Mouse (Mus musculus): ENCODE data around the gene Larp1b. TPM values are rescaled to one million over a fixed set of nuclear protein-coding genes. Genes with fewer than 3 reads are reported as not detected.

The Larp1b gene
- polyA plus RNA-seq (2015; fragmentation: Nextera tagmentation; extraction: Ambion mirVana): 4.5 and 7.4 TPM in 2 replicates

DNA sequence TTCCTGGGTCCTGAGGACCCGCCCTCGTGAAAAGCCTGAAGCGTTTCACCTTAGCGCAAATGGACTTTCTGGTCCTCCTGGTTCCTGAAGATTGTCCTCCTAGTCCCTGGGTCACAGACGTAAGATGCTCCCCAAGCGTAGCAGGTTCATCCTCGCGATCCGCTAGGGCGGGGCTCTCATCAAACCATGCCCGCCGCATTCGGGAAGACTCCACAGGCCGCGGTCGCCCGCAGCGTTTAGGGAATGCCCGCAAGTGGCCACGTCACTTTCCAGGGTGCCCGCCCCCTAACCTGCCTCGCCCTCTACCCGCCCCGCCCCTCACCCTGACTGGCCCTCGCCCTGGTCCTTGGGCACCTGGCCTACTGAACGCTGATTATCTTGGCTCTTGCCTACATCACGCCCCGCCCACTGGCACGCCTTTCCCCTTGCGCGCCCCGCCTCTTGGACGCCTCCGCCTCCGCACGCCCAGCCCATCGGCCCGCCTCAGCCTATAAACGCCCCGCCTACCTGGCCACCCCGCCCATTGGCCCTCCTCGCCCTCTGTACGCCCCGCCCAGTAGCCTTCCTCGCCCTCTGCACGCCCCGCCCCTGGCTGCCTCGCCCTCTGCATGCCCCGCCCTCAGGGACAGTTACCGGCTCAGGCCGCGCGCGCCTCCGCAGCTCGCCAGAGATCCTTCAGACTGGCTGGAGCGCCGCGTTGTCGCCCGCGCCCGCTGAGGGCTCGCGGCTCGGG is at the start of gene Larp1b:
Gene Larp1b, plus strand, starts transcription at position 659 of the 733 bp plus-strand sequence.

DNA sequence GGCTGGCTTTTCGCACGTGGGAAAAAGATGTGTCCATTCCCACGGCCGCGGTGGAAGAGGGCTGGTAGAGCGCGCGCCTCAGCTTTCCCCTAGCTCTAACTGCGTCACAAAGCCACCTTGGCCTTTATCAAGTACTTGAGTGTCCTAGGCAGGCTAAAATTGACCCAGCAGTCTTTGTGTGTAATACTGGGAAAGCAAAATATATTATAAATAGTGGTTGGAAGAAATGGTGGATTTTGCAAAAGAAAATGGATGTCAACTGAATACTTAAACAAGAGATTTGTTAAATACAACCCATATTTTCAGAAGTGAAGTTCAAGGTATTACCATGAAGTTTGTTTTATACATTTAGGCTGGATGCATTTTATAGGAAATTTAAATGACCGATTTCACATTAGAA is 47.2 kb upstream of the Larp1b start, which contains the start of gene 1700034I23Rik:
Gene 1700034I23Rik, minus strand, starts transcription at position 101 of the 400 bp plus-strand sequence.

DNA sequence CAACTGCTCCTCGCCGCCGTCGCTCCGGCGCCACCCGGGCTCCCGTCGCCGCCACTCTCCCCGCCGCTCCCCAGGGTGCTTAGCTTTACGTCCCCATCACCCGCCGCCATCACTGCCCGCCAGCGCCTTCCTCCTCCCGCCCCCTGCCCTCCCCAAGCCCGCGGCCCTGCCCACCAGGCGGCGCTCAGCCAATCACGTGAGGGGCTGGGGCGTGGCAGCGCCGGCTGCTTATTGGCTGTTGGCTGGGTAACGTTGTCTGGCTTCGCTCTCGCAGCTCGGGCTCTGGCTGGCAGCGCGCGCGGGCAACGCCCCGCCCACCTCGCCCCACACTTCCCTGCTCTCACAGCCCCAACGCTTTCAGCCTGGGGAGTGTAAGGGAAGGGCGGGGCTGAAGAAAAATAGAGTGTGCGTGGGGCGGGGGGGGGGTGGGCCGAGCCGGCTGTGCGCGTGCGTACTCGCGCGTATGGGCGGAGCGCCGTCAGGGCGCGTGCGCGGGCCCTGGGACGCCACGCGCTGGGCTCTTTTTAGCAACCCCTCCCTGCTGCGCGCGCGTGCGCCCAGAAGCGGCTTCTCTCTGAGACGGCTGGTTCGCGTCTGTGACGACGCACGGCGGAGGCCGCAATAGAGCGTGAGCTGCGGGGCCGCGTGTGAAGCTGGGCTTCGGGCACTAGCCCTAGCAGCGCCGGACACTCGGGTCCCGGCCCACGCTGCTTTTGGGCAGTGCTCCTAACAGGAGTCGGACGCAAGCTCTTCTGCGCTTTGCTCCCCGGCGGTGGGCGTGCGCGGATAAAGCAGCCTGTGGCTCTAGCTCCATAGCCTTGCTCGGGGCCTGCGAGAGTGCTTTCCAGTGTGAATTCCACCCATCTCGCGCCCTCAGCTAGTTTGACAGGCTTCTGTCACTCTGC is 133.5 kb downstream of the Larp1b start, which contains the start of gene Pgrmc2:
Gene Pgrmc2, minus strand, starts transcription at position 162 of the 905 bp plus-strand sequence.

Other genes starting within 250 kb of the Larp1b start
- 0.39 TPM in 1 of 2 replicates, not detected in the other for gene Slc25a31, start 241.0 kb upstream of the Larp1b start, polyA plus RNA-seq (2015; fragmentation: Nextera tagmentation; extraction: Ambion mirVana)
- 14.0 and 15.9 TPM in 2 replicates for gene Hspa4l, start 205.3 kb upstream of the Larp1b start, polyA plus RNA-seq (2015; fragmentation: Nextera tagmentation; extraction: Ambion mirVana)
- gene Plk4, start 149.8 kb upstream of the Larp1b start, polyA plus RNA-seq (2015; fragmentation: Nextera tagmentation; extraction: Ambion mirVana): 15.3 and 17.1 TPM in 2 replicates
- gene Mfsd8, start 102.9 kb upstream of the Larp1b start, polyA plus RNA-seq (2015; fragmentation: Nextera tagmentation; extraction: Ambion mirVana): 7.7 and 8.1 TPM in 2 replicates
- 4.7 and 6.6 TPM in 2 replicates for gene Abhd18, start 102.9 kb upstream of the Larp1b start, polyA plus RNA-seq (2015; fragmentation: Nextera tagmentation; extraction: Ambion mirVana)
- 0.11 TPM in 2 replicates for gene 1700034I23Rik, start 47.3 kb upstream of the Larp1b start, polyA plus RNA-seq (2015; fragmentation: Nextera tagmentation; extraction: Ambion mirVana)
- 25.2 and 30.5 TPM in 2 replicates for gene Pgrmc2, start 133.2 kb downstream of the Larp1b start, polyA plus RNA-seq (2015; fragmentation: Nextera tagmentation; extraction: Ambion mirVana)

Measured in adrenal gland, postnatal 0 days (tissue).